Comparison of ENCODE assay signal across 25 mouse cellular contexts in the genomic region with DNA sequence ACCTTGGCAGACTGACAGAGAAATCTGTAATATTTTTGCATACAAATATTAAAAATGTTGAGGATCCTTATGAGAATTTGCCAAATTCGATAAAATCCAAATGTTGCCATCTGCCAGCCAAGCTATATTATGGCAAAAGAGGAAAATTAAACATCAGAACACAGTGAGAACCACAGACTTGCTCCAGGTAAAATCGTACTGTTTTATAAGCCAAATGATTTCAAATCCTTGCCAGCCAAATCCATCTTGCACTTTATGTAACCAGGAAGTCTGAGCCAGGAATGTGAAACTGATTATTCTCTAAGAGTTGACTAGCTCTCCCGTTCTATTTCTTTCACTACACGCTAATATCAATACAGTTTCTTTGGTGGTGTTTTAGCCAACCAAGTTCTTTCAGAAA.
DNase-seq lines count a peak whose midpoint lies in the region; ATAC-seq and TF ChIP-seq lines count a peak whose summit lies in the region.
"Had no signal": no experiment of that assay in that cellular context is flagged by ENCODE, and none has a peak within 500 bp of the region (broad histone marks: within the 10 kb centered on the region; RNA-seq: fewer than 3 reads in every experiment).

No protein-coding gene starts in this region.

- H3K36me3 ChIP-seq in forebrain, postnatal 0 days (ENCODE audit: insufficient read depth) = no peaks in the 10 kb centered on the region
- no peaks in the 10 kb centered on the region for H3K36me3 ChIP-seq in forebrain, embryonic 12.5 days (replicated peaks)
- H3K36me3 ChIP-seq in thymus, adult 2 months (ENCODE audit: control insufficient read depth, insufficient read depth, low read length) = no peaks in the 10 kb centered on the region
- no peaks in the 10 kb centered on the region for H3K36me3 ChIP-seq in midbrain, embryonic 15.5 days (replicated peaks)
- H3K36me3 ChIP-seq: embryonic facial prominence, embryonic 12.5 days; hindbrain, embryonic 13.5 days; liver, embryonic 13.5 days; lung, embryonic 15.5 days; neural tube, embryonic 13.5 days had no signal

- peak; percentile 19 for DNase-seq in forebrain, postnatal 0 days
- peak; percentile 19 to 36 for DNase-seq in left cerebral cortex, postnatal 25 days (ENCODE audit: low spot score in 2 of 2)
- DNase-seq in left cerebral cortex, postnatal 10 days (ENCODE audit: extremely low spot score in 1 of 2, low spot score in 2 of 2) = no peak
- DNase-seq in cerebellum, adult 18-20 months = peak; percentile 62 to 65
- peak; percentile 26 for DNase-seq in layer of hippocampus, adult 9-10 months (ENCODE audit: low spot score)
- DNase-seq in thymus, adult 2 months = no peak
- DNase-seq: adrenal gland, postnatal 14 days; kidney, adult 8-10 months; kidney, postnatal 14 days; liver, embryonic 13.5 days; retina, postnatal 1 day; right cerebral cortex, postnatal 25 days; spleen, adult 18-20 months; thymus, postnatal 25 days had no signal

- no peaks in the 10 kb centered on the region for H3K9me3 ChIP-seq in forebrain, postnatal 0 days (ENCODE audit: low read length)
- no peaks in the 10 kb centered on the region for H3K9me3 ChIP-seq in forebrain, embryonic 12.5 days
- no peaks in the 10 kb centered on the region for H3K9me3 ChIP-seq in midbrain, embryonic 15.5 days
- H3K9me3 ChIP-seq: embryonic facial prominence, embryonic 12.5 days; forebrain, embryonic 13.5 days; hindbrain, embryonic 13.5 days; lung, embryonic 15.5 days; neural tube, embryonic 13.5 days had no signal

- ATAC-seq in forebrain, postnatal 0 days = no peak
- ATAC-seq in forebrain, embryonic 12.5 days (ENCODE audit: low FRiP score) = no peak
- ATAC-seq in midbrain, embryonic 15.5 days (replicated peaks) = no peak
- ATAC-seq: CD4-positive, CD25-positive, alpha-beta regulatory T cell, adult 4 months; forebrain, embryonic 13.5 days; midbrain, embryonic 16.5 days had no signal

- no peak overlapping the region for H3K4me3 ChIP-seq in forebrain, postnatal 0 days (ENCODE audit: low read depth, low read length)
- no peak overlapping the region for H3K4me3 ChIP-seq in forebrain, embryonic 12.5 days (replicated peaks)
- no peak overlapping the region for H3K4me3 ChIP-seq in thymus, adult 2 months (ENCODE audit: control insufficient read depth, insufficient read depth, low read length)
- no peak overlapping the region for H3K4me3 ChIP-seq in midbrain, embryonic 15.5 days
- H3K4me3 ChIP-seq: embryonic facial prominence, embryonic 12.5 days; forebrain, embryonic 13.5 days; hindbrain, embryonic 13.5 days; liver, embryonic 13.5 days; lung, embryonic 15.5 days; myocyte; neural tube, embryonic 13.5 days had no signal

- no peaks in the 10 kb centered on the region for H3K27me3 ChIP-seq in forebrain, postnatal 0 days (ENCODE audit: insufficient read depth, low read length)
- H3K27me3 ChIP-seq in forebrain, embryonic 12.5 days = no peaks in the 10 kb centered on the region
- no peaks in the 10 kb centered on the region for H3K27me3 ChIP-seq in thymus, adult 2 months (ENCODE audit: control insufficient read depth, insufficient read depth, low read length)
- H3K27me3 ChIP-seq in midbrain, embryonic 15.5 days (replicated peaks) = no peaks in the 10 kb centered on the region
- H3K27me3 ChIP-seq: embryonic facial prominence, embryonic 12.5 days; forebrain, embryonic 13.5 days; hindbrain, embryonic 13.5 days; liver, embryonic 13.5 days; lung, embryonic 15.5 days; neural tube, embryonic 13.5 days had no signal

- intact Hi-C loops in left cerebral cortex, postnatal 25 days (cut with DNase I) = no loop called here
- intact Hi-C loops in left cerebral cortex, postnatal 10 days (cut with DNase I) = no loop called here

- no peaks in the 10 kb centered on the region for H3K4me1 ChIP-seq in forebrain, postnatal 0 days (ENCODE audit: insufficient read depth)
- no peaks in the 10 kb centered on the region; the same call in 1 of the 2 replicates for H3K4me1 ChIP-seq in forebrain, embryonic 12.5 days
- no peaks in the 10 kb centered on the region for H3K4me1 ChIP-seq in thymus, adult 2 months (replicated peaks; ENCODE audit: control insufficient read depth, insufficient read depth, low read length)
- no peaks in the 10 kb centered on the region for H3K4me1 ChIP-seq in midbrain, embryonic 15.5 days
- H3K4me1 ChIP-seq: embryonic facial prominence, embryonic 12.5 days; forebrain, embryonic 13.5 days; liver, embryonic 13.5 days; lung, embryonic 15.5 days; neural tube, embryonic 13.5 days had no signal

- 73% methylated on average over 4 of the region's 4 CpGs for WGBS in forebrain, postnatal 0 days
- WGBS in forebrain, embryonic 12.5 days = 90% methylated on average over 4 of the region's 4 CpGs
- WGBS in thymus, adult 2 months = 91% methylated on average over 4 of the region's 4 CpGs
- WGBS in midbrain, embryonic 15.5 days = 89% methylated on average over 4 of the region's 4 CpGs

- no peak overlapping the region for H3K27ac ChIP-seq in forebrain, postnatal 0 days (ENCODE audit: low read depth, low read length)
- no peak overlapping the region for H3K27ac ChIP-seq in forebrain, embryonic 12.5 days
- H3K27ac ChIP-seq in thymus, adult 2 months (ENCODE audit: control insufficient read depth, insufficient read depth, low read length) = no peak overlapping the region
- H3K27ac ChIP-seq in midbrain, embryonic 15.5 days = no peak overlapping the region
- H3K27ac ChIP-seq: embryonic facial prominence, embryonic 12.5 days; forebrain, embryonic 13.5 days; hindbrain, embryonic 13.5 days; liver, embryonic 13.5 days; lung, embryonic 15.5 days; macrophage; neural tube, embryonic 13.5 days had no signal

- no peak overlapping the region for H3K9ac ChIP-seq in forebrain, postnatal 0 days
- H3K9ac ChIP-seq in forebrain, embryonic 12.5 days = no peak overlapping the region
- no peak overlapping the region for H3K9ac ChIP-seq in midbrain, embryonic 15.5 days
- H3K9ac ChIP-seq: embryonic facial prominence, embryonic 12.5 days; forebrain, embryonic 13.5 days; hindbrain, embryonic 13.5 days; liver, embryonic 13.5 days; lung, embryonic 15.5 days; neural tube, embryonic 13.5 days had no signal

- no peak for TF ChIP-seq POLR2A in thymus, adult 2 months (IDR thresholded peaks at IDR 0.05; ENCODE audit: control insufficient read depth, extremely low read depth, insufficient read depth, low read length, poor library complexity)

- H3K4me2 ChIP-seq in forebrain, postnatal 0 days (ENCODE audit: low read depth) = no peak overlapping the region
- H3K4me2 ChIP-seq in forebrain, embryonic 12.5 days = no peak overlapping the region
- no peak overlapping the region for H3K4me2 ChIP-seq in midbrain, embryonic 15.5 days
- H3K4me2 ChIP-seq: embryonic facial prominence, embryonic 12.5 days; forebrain, embryonic 13.5 days; hindbrain, embryonic 13.5 days; liver, embryonic 13.5 days; lung, embryonic 15.5 days; neural tube, embryonic 13.5 days had no signal

- no peak for TF ChIP-seq CTCF in forebrain, postnatal 0 days (IDR thresholded peaks at IDR 0.05; ENCODE audit: low read depth)
- TF ChIP-seq CTCF in thymus, adult 2 months (IDR thresholded peaks at IDR 0.05; ENCODE audit: borderline replicate concordance, control insufficient read depth, extremely low read depth, insufficient read depth, low read length, poor library complexity) = no peak

Comparison
In these comparisons a context has a peak if more than half of its experiments do, and no peak if none do; other contexts are left out.
1. DNase-seq: peak in forebrain, postnatal 0 days (single experiment), left cerebral cortex, postnatal 25 days (2 of 2), cerebellum, adult 18-20 months (2 of 2) and layer of hippocampus, adult 9-10 months (single experiment); none in left cerebral cortex, postnatal 10 days (0 of 2) and thymus, adult 2 months (single experiment).